In the genomic region with DNA sequence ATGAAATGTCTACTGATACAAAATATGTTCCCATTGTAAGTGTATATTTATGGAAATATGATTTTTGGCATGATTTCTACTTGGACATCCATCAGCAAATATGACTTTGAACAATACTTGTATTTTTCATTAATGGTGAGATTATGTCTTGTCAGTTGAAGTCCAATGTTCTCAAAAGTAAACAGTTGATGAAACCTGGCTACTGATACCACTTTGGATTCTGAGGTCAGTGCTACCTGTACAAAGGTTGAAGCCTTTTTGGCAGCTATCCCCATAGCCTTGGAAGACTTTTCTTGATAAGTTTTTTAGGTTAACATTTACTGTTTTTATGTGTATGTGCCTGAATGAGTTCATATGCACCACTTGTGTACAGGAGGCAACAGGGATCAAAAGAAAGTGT, we compare ENCODE assay signal across 38 mouse cellular contexts. TPM values are rescaled to one million over a fixed set of nuclear protein-coding genes. Genes with fewer than 3 reads are reported as not detected.
"Had no signal": no experiment of that assay in that cellular context is flagged by ENCODE, and none has a peak within 500 bp of the region (broad histone marks: within the 10 kb centered on the region; RNA-seq: fewer than 3 reads in every experiment).

TSS of gene Mup2 (minus strand) at position 101 of the 400 bp plus-strand sequence.

RNA-seq across cellular contexts. Expression of gene Mup2, which starts in this region (rescaled TPM):
- total RNA-seq: left cerebral cortex, adult 8-10 months; left cerebral cortex, postnatal 10 days; left cerebral cortex, postnatal 14 days; left cerebral cortex, postnatal 25 days; left cerebral cortex, postnatal 36 days; left cerebral cortex, postnatal 4 days; megakaryocyte progenitor cell, adult 5-6 weeks; megakaryocyte, adult 5-6 weeks; megakaryocyte-erythroid progenitor cell, adult 5-6 weeks; midbrain, postnatal 0 days; monocyte, adult 5-6 weeks had no signal
- polyA plus RNA-seq: limb, embryonic 10.5 days; limb, embryonic 11.5 days; limb, embryonic 12.5 days; limb, embryonic 13.5 days; liver, embryonic 11.5 days; liver, embryonic 12.5 days; liver, embryonic 13.5 days; liver, embryonic 14.5 days; liver, embryonic 15.5 days; liver, embryonic 16.5 days; liver, postnatal 0 days; lung, adult 2 months; lung, embryonic 14.5 days; lung, embryonic 15.5 days; lung, embryonic 16.5 days; lung, postnatal 0 days; macrophage; midbrain, embryonic 10.5 days; midbrain, embryonic 11.5 days; midbrain, embryonic 12.5 days; midbrain, embryonic 13.5 days; midbrain, embryonic 14.5 days; midbrain, embryonic 15.5 days; midbrain, embryonic 16.5 days; midbrain, postnatal 0 days; myocyte; neural tube, embryonic 11.5 days; neural tube, embryonic 12.5 days had no signal
